Mouse (Mus musculus) brain, embryonic 18.5 days (tissue): ENCODE results near the gene Myrfl.

ENCODE experiments used
- DNase-seq: peaks from one replicate; pipeline ENCODE4 v3.0.0-alpha.2; 2012; ENCODE audit warnings: low read depth, low spot score

The Myrfl gene

GRCm38 (mm10) chr10:116759816-116760215 lies 136.9 kb downstream of the Myrfl start:
- DNase-seq = no peak

GRCm38 (mm10) chr10:116755881-116756581 lies 140.7 kb downstream of the Myrfl start:
- no peak for DNase-seq

- DNase-seq = no peak
These were observed 141.8 kb downstream of the Myrfl start for GRCm38 (mm10) chr10:116754940-116755339.

DNA sequence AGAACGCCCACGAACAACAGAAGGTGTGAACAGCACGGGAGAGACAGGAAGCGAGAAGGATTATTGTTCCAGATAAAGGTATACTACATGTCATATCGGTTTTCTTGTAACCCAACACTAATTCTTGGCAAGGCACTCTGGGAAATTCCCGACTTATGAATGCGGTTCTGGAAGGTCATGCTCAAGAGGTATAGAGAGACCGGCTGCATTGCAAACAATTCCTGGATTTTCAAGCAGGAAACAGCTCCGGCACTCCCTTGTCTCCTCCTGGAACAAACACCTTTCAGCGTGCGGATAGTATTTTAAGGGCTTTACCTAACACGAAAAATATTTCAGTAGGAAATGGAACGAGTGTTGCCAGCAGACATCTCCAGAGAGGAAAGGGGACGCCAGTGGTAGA lies 145.8 kb downstream of the Myrfl start:
- DNase-seq = no peak

DNA sequence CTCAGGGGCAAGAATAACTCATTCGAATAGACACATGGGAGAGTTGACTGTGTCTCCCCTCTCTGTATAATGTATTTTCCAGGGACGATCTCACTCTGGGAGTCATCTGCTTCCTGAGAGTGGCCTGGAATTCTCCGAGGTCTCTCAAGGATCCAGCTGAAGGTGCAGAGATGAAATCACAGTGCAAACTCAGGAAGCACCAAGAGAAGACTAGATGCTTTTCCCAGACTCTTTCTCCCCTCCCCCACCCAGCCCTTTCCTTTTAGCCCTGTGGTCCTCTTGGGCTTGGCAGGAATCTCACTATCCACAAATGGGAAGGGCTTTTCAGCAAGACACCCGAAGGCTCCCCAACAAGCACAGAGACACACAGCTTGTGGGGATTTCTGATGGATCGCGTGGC lies 146.7 kb downstream of the Myrfl start:
- no peak for DNase-seq

- no peak for DNase-seq
These were observed 148.0 kb downstream of the Myrfl start for GRCm38 (mm10) chr10:116748681-116749080.

DNA sequence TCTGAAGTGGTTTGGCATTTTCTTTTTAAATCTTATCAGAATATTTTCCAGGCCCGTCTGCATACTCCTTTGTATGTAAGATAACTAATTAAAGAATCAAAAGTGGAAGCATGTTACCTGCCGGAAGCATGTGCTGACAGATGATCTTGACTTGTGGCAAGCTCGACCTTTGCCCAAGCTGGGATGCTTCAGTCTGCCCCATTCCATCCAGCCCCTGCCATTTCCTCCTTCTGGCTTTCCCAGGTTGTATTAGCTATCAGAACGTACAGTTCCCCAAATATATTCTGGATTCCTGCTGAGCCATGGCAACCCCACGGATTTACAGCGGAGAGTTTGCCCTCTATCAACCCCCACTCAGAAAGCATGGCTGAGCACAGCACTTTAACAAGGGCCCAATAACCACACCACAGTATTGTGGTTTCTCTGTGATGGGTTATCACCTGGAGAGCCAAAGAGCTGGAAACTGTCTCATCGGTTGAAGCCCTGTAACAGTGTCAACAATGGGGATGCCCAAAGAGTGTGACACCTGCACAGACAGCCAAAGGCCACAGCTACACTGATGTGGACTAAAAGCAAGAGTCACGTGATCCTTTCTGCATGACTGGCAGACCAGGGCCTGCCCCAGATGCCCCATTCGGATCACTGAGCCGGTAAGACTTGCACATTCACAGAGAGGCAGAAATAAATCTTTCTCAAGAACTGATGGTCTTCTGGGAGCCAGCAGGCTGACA lies 150.3 kb downstream of the Myrfl start:
- DNase-seq = no peak

- no peak for DNase-seq
These were observed 154.0 kb downstream of the Myrfl start for GRCm38 (mm10) chr10:116742696-116743095.

GRCm38 (mm10) chr10:116742189-116742588 lies 154.5 kb downstream of the Myrfl start:
- no peak for DNase-seq

GRCm38 (mm10) chr10:116741343-116741742 lies 155.4 kb downstream of the Myrfl start:
- DNase-seq = no peak

DNA sequence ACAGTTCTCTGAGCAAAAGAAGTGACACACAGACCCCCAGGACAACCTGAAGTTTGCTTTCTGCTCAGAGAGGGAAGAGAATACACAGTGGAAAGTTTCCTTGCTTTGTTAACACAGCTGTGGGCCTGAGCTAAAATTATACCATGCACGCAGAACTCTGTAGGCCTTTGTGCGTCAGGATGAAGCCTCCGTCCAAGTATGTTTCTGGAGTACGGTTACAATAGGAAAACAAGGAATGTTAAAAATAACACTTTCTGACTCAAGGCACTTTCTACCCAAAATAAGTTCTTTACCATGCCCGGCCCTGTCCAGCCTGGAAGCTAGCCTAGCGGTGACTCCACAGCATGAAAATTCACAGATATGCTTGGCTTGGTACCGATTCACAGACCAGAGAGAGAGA lies 156.6 kb downstream of the Myrfl start:
- no peak for DNase-seq

GRCm38 (mm10) chr10:116738533-116738932 lies 158.2 kb downstream of the Myrfl start:
- DNase-seq = no peak

DNA sequence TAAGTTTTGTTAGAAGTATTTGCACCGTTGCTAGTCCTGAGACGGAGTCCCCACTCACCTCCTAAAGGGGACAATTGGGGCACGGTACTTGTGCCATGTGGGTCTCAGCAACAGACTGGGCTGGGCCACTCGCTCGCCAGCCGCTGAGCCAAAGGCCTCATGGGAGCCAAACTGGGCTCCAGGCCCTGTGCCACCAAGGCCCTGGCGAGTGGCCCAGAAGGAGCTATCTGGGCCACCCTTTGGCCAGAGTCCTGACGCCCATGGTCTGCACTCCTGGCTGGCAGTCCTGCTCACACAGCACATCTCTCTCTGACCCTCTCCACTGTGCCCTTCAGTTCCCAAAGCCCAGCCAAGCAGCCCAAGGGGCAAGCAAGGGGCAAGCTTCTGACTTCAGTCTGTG lies 161.1 kb downstream of the Myrfl start:
- DNase-seq = no peak

- no peak for DNase-seq
These were observed 163.1 kb downstream of the Myrfl start for GRCm38 (mm10) chr10:116733651-116734050.

DNA sequence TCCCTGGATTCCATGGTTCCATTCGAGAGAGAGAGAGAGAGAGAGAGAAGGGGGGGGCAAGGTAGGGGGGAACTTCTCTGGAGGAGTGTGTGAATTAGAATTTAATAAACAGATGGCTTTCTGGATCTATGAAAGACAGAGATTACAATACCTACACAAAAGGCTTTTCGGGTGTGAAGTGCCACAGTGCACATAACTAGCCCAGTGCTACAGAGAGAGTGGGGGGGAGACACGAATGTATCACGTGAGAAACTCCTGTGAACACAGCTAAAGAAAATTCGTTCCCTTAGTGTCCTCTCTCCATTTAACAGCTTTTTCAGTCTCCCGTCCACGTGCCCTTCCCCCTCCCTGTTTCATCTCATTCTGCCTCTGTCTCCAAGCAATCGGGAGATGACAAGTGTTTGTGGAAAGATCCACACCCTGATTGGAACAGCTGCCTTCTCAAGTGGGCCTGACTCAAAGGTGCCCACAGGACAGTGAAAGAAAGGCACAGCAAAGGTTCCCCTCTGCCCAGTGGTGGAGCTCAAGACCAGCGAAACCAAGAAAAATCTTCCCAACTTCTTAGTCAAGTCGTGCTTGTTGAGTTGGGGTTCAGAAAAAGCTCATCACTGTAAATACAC lies 166.6 kb downstream of the Myrfl start:
- DNase-seq = no peak

DNA sequence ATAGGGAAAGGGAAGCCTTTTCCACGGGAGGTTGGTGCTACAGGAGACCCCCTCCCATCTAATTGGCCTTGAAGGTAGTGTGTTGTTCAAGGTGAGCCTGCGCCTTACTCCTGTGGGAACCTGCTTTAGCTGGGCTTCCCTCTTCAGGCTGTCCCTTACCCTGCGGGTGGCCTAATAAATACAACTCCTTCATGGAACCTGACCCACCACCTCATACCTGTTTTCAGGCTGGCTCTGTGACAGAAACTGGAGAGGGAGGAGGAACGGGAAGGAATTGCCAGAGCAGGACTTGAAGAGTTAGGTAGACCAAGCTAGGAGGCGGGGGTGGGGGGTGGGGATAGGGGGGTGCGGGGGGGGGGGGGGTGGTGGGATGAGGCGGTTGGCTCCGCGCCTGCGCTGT lies 167.9 kb downstream of the Myrfl start:
- no peak for DNase-seq

DNA sequence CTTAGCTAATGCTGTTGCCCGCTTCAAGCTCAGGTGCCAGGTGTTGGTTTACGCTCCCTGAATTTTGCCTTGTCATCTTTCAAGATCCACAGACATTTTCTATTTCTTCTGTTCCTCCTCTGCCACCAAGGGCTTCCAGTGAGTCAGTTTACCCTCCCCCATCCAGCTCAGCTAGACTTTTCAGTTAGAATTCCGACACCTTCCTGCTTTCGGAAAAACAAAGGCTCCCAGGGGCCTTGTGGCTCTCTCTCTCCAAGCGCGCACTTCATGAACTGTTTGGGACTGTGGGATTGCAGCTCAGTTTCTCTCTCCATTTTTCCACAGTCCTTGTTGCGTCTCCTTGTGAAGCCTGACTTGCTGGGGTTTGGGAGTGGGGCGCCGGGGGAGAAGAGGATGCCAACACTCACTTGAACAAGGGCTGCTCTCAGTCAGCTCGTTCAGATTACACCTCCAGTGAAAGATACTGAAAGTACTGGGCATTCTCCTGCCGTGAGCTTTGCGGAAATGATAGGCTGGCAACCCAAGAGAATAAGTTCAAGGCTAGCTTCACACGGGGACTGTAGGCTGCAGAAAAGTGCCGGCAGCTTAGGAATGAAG lies 168.9 kb downstream of the Myrfl start:
- DNase-seq = no peak
